Mouse (Mus musculus) lung, postnatal 4 days (tissue): Measurements from ENCODE around the gene Olfr165.
"Not testable (repeated sequence)": the region's sequence is repeated elsewhere in the genome, so short reads cannot be mapped to it uniquely, and the experiment has no call there.

ENCODE experiments used
- DNase-seq, 2 experiments: peaks; one replicate each; pipeline ENCODE4 v3.0.0; 2021

Olfr165 gene

GRCm38 (mm10) chr16:19423034-19423433 lies at the start of gene Olfr165:
Gene Olfr165 (minus strand): TSS chr16:19423134.
- DNase-seq = no peak

- no peak for DNase-seq
Observed at GRCm38 (mm10) chr16:19464365-19464764, 41.4 kb upstream of the Olfr165 start.

GRCm38 (mm10) chr16:19458741-19459140 lies 35.8 kb upstream of the Olfr165 start:
- DNase-seq = not testable (repeated sequence)

GRCm38 (mm10) chr16:19387984-19388383 lies 35.0 kb downstream of the Olfr165 start:
- no peak for DNase-seq
